Mouse (Mus musculus) megakaryocyte, embryonic 14.5 days (primary cell): ENCODE measurements around the gene Znrf1.

Experiments used
- FLI1 ChIP-seq: IDR thresholded peaks from 2 replicates; pipeline ENCODE4 v1.6.1; 2012; ENCODE audit warnings: low read length, inconsistent platforms, mixed read lengths
- GATA1 ChIP-seq: IDR thresholded peaks from 3 replicates; pipeline ENCODE4 v1.6.1; 2012; ENCODE audit warnings: mixed read lengths, low read length, inconsistent platforms, borderline replicate concordance

DNA sequence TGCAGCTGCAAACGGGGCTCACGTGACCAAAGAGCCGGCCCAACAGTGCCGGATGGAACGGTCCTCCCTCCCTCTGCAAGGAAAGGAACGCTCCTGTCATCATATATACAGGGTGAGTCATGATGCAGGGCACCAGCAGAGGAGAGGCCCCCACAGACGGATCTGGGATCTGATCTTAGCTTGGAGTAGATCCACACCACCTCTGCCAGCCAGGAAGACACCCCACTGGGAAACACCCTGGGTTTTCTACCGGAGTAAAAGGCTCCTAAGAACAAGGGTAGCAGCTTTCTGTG is 90.6 kb downstream of the Znrf1 start:
- no peak for TF ChIP-seq GATA1
- TF ChIP-seq FLI1 = no peak
